Mouse (Mus musculus): ENCODE results near the gene Gm39566. TPM values are rescaled to one million over a fixed set of nuclear protein-coding genes. Genes with fewer than 3 reads are reported as not detected.
A peak's percentile ranks its signal among the peaks of the same experiment; 100 is the strongest.
"Not testable (repeated sequence)": the region's sequence is repeated elsewhere in the genome, so short reads cannot be mapped to it uniquely, and the experiment has no call there.

The Gm39566 gene
- polyA plus RNA-seq (2012; rRNA removed), result not detected in 2 replicates

DNA sequence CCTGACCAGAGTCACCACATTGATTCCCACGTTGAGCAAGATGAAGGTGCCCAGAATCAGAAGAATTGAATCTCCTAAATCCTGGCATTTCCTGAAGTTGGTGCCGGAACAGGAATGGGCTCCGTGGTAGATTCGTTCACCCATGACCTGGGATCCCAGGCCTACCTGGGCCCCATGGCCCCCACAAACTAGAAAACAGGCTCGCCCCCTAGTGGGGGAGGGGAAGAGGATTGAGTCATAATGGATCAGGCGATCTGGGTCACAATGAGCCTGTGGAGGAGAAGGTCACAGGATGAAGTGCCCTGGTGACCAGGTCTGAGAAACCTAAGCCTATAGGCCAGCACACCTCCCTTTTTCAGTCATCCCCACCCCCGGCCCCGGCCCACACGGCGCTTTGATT is at the start of gene Gm39566:
TSS of gene Gm39566 (minus strand) at position 144 of the 400 bp plus-strand sequence.
- no peak for DNase-seq (ENCODE audit: extremely low spot score in 1 of 2, low spot score in 1 of 2)

DNA sequence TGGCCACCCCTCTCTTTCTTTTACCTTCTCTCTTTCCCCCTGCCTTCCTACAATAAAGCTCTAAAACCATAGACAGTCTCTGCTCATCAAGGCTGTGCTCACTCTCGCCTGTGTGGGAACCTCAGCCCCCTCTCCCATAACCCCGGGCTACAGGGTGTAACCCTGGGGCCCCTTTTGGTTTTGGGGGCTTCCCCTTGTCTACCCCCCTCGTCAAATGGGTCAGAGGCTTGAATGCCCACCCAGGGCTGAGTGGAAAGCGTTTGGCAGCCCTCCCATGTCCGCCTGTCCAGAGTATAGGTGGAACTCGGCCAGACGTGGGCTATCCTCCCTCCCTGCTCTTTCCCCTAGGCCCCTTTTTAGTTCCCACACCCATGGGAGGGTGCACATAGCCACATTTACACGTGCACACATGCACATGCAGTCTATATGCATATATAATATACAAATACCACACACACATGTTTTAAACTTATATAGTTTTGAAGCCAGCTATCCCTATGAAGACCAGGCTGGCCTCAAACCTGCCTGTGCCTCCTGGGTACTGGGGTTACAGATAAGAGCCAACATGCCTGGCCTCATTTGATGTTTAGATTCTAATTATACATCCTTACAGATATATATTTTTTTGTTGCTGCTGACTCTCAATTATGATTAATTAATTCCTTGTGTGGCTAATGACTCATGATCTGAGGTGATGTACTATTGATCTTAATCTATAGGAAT is 49.2 kb upstream of the Gm39566 start:
- DNase-seq (ENCODE audit: extremely low spot score in 1 of 2, low spot score in 1 of 2), result no peak

DNA sequence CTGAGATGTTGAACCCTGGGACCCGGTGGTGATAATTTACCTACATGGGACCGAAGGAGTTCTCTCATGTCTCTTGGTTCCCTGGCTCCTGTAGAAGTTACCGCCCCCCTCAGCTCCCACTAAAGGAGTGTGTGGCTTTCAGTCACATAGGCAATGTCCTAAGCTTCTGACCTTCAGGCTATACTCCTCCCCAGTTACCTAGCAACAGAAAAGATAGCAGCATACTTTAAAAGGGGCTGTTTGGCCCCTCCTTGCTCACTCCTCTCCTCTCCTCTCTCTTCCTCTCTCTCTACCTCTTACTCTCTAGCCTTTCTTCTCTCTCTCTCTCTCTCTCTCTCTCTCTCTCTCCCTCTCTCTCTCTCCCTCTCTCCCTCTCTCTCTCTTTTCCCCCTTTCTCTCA is 48.6 kb upstream of the Gm39566 start:
- not testable (repeated sequence) for DNase-seq (ENCODE audit: extremely low spot score in 1 of 2, low spot score in 1 of 2)

DNA sequence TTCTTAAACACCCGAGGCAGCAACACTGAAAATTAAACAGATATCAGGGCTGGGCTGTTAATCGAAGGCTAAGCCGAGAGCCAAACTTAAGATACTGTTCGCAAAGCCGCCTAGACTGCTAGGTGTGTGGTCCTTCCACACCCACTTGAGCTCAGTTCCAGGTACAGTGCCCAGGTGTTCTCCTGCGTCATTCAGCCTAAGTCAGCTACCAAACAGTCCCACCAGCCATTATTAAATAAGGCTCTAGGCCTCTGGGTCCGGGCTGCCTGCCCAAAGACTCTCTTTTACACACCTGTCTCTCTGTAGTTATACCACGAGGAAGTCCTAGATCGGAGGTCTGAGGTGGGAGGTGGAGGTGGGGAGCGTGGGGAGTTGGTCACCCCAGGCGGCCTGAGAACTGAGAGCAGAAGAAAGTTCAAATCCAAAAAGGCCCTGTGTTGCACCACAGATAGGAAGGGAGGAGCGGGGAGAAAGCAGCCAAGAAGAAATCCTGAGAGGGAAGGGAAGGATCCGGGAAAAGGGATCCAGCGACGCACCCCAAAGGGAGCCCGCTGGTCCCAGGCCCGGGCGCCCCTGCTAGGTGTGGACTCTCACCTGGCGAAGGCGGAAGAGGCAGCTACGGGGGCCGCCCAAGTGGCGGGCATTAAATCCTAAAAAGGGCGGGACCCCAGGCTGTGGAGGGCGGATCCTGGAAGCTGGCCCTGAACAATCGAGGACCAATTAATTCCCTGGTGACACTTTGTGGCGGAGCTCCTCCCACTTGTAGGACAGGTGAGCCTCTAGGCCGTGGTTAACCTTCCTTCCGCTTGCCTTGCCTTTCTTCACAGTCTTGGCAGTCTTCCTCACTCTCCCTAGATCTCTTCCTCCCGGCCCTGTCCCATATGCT is 43.3 kb upstream of the Gm39566 start, which contains the start of gene Tnk1:
TSS of gene Tnk1 (minus strand) at position 618 of the 886 bp plus-strand sequence.
- no peak for DNase-seq (ENCODE audit: extremely low spot score in 1 of 2, low spot score in 1 of 2)

DNA sequence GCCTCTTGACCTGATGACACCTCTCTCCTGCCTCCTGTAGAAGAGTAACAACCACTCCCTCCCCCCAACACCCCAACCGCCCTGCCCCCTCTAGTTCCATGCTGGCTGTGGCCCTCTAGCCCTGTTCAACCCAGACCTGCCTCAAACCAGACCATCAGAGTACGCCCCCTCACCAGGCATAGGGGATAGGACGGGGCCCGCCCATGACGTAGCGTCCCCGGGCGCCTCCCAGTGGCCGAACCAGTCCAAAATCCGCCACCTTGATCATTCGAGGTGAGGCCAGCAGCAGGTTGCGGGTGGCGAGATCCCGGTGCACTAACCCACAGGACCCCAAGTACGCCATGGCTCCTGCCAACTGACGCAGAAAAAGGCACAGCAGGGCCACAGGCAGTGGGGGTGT is 40.2 kb upstream of the Gm39566 start:
- DNase-seq (ENCODE audit: extremely low spot score in 1 of 2, low spot score in 1 of 2), result no peak

DNA sequence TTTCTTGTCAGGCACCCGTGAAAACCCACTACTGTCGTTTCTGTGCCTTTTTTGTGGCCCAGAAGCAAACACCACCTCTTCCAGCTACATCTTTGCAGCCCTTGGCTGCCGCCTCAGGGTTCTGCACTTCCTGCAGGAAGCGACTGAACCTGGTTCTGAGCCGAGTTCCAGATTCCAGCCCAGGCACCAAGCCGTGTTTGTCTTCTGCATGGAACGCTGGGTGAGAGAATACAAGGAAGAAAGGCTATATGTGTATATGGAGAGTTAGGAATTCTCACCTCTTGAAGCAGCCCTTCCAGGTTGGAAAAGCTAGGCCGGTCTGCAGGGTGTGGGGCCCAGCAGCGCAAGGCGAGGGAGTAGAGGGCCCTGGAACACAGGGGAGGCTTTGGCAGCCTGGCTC is 39.6 kb upstream of the Gm39566 start:
- no peak for DNase-seq (ENCODE audit: extremely low spot score in 1 of 2, low spot score in 1 of 2)

DNA sequence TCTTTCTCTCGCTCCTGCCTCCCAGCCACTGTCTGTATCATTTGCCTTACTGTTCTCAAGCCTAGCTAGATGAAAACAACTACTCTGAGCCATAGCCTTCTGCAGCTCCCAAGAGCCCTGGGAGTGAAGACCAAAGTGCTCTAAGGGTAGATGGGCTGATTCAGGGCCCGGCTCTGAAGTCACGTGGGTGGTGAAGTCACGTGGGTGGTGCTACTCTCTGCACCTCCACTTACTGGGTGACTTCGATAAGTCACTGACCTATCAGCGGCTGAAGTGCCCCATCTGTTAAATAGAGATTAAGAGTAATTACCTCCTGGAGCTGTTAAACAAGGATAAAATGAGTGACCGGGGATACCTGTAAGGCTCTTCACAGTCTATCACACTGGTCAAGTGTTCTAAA is 38.9 kb upstream of the Gm39566 start:
- DNase-seq (ENCODE audit: extremely low spot score in 1 of 2, low spot score in 1 of 2), result no peak

DNA sequence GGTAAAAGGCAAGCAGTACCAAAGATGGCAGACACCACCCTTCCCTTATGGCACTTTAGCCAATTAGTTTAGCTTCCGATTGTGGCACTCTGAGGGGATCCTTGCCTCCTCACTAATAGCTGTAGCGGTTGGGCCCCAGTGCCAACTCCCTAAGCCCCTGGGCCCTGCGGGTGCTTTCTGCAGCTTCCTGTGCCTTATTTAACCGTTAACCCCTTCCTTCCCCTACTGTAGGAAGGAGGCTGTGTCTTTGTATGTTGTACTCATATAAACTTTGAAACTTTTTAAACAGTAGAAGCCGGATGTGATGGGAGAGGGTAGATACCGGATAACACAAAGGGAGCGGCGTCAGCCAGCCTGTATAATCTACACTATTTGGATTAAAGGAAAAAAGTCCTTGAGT is 35.7 kb upstream of the Gm39566 start:
- no peak for DNase-seq (ENCODE audit: extremely low spot score in 1 of 2, low spot score in 1 of 2)

DNA sequence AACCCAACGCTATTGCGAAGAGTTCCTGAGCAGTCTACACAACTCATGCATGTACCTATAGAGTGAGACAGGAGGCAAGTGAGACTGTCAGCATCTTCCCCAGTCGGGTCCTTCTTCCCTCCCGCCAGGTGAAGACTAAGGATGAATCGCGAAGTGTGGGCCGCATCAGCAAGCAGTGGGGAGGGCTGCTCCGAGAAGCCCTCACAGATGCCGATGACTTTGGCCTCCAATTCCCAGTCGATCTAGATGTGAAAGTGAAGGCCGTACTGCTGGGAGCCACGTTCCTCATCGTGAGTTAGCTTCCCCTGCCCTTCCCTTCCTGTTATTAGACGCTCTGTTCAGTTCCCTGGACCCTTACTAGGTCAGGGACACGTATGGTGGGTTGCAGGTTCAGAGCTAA is 34.8 kb upstream of the Gm39566 start:
- DNase-seq (ENCODE audit: extremely low spot score in 1 of 2, low spot score in 1 of 2), result no peak

DNA sequence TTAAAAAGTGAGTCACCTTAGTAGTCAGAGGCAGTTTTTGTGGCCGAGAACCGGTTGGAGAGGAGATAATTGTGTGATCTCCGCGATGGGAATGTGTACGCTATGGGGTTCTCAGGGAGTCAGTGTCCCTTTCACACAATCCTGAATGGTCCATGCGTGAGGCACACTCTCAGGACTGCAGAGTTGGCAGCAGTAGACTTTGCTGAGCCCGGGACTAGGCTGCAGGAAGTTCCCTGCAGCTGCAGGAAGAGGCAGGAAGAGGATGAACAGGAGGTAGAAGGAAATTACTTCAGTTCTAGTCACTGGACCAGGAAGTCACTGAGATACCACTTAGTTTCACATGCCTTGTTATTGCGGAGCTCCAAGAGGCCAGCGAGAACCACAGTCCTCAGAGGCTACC is 34.0 kb upstream of the Gm39566 start:
- no peak for DNase-seq (ENCODE audit: extremely low spot score in 1 of 2, low spot score in 1 of 2)

DNA sequence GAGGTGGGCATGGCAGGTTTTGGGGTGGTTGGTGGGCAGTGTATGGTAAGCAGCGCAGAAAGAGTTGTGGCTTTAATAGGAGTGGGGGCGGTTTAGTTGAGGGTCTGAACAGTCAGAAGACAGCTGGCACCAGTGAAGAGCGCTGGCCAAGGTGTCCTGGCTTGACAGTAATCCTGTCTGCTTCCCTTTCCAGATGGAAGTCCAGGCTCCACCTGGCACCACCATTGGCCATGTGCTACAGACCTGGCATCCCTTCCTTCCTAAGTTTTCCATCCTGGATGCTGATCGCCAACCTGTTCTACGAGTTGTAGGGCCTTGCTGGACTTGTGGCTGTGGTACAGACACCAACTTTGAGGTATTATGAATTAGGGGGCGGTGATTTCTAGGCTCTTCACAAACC is 32.9 kb upstream of the Gm39566 start:
- DNase-seq (ENCODE audit: extremely low spot score in 1 of 2, low spot score in 1 of 2), result no peak

DNA sequence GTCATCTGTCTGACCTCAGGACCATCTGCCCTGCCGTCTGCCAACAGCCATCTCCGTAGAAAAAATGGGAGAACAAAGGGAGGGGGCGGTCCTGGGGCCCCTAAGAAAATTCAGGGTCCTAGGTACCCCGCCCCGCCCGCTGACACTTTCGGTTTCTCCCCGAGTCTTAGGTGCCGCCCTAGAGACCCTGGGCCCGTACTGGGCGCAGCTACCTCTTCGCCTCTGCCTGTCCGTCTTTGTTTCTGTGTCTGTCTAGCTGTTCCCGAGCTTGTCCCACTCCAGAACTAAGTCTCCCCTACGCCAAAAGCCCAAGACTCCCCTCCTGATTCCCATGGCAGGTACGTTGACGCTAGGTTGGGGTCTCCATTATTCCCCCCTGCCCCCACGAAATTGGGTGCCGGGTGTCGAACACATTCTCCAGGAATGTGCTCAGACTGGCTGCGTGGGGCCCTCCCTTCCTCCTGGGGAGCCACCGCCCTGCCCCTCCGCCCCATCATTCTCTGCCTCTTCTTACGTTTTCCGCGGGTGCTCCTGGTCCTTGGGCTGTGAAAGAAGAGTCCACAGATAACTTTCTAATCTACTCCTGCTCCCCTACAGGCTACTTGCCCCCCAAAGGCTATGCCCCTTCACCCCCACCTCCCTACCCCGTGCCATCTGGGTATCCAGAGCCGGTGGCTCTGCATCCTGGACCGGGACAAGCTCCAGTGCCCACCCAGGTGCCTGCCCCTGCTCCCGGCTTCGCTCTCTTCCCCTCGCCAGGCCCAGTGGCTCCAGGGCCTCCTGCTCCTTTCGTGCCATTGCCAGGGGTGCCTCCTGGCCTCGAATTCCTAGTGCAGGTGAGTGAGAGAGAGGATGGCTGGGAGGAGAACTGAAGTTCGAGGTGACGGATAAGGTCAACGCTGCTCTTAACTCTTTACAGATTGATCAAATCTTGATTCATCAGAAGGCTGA is 31.9 kb upstream of the Gm39566 start:
- no peak for DNase-seq (ENCODE audit: extremely low spot score in 1 of 2, low spot score in 1 of 2)

DNA sequence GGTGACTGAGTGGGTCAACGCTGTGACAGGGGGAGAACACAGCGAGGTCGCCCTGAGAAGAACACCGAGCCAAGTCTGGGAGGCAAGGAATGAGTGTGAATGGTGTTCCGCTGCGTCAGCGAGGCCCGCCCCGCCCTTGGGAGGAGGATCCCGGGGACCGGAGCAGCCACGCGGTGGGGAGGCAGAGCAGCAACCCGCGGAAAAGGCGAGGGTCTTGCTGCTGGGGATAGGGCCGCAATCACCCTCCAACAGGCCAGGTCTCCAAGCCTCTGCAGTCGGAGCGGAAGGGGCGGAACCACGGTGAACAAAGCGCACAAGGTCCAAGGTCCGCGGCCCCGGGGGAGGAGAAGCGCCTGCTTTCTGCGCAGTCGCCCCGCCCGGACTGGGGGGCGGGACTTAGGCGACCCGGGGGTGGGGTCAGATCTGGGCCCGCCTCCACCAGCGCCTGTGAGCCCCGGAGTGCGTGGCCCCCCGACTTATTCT is 31.1 kb upstream of the Gm39566 start, which contains the start of gene Plscr3:
TSS of gene Plscr3 (plus strand) at position 179 of the 483 bp plus-strand sequence.
- DNase-seq (ENCODE audit: extremely low spot score in 1 of 2, low spot score in 1 of 2), result peak; percentile 71 to 82

DNA sequence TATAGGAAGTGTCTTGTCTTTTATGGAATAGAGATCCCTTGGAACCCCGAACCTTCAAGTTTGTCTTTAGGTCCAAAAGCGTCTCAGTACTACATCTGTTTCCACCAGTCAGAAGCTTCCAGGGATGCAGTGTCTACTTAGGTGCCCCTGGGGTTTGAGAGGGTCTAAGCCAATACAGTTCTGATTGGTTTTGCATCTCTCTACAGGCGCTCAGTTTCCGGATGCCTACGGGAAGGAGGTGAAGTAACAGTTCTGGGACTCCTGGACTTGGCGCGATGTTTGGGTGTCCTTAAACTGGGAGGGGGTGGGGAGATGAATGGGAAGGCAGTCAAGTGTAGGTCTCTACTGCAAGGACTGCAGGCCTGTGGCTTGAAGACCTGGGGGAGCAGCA is 23.6 kb upstream of the Gm39566 start:
- peak in 1 of 2 experiments; percentile 37 for DNase-seq (ENCODE audit: extremely low spot score in 1 of 2, low spot score in 1 of 2)

DNA sequence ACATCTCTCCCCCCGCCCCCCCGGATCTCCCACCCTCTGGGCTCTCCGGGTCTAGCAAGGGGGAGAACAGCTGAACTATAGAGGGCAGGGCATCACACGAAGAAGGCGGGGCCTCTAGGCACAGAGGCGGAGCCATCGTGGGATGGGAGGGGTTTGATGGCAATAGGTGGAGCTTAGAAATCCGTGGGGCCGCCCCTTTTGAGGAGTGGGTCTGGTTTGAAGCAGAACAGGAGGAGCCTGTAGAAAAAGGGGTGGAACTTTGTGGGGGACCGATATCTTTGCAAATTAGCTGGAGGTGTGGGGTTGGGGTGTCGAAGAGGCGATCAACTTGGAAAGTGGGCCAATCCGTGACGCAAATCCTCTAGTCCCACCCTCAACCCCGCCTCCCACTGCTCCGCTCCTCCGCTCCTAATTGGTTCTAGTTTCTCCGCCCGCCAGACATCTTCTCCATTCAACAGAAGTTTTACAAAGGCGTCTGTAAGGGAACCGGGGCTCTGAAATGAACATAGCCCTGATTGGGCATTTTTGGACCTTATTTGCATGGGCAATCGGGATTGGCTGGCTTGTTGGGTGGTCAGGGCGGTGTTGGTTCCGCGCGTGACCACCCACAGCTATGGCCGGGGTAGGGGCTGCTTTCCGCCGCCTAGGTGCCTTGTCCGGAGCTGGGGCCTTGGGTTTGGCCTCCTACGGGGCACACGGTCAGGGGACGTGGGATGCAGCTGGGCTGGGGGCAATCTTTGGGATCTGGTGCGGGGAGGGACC is 23.0 kb upstream of the Gm39566 start, which contains the start of gene Tmem256:
TSS of gene Tmem256 (plus strand) at position 563 of the 762 bp plus-strand sequence.
- peak; percentile 98 to 99 for DNase-seq (ENCODE audit: extremely low spot score in 1 of 2, low spot score in 1 of 2)

DNA sequence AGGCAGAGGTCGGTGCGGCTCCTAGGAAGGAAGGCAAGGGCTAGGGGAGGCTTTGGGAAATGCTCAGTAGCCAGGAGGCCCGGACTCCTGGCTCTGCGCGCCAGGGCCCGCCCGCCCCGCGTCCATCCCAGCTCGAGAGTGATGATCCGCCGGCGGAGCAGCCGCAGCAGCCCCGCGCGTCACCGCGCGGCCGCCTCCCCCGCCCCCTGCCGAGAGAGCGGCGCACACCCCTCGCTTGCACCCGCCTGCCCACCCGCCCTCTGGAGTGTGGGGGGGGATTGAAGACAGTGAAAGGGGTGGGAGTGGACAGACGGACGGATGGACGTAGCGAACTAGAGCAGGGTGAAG is 22.5 kb upstream of the Gm39566 start, which contains the start of gene Nlgn2:
TSS of gene Nlgn2 (minus strand) at position 181 of the 348 bp plus-strand sequence.
- DNase-seq (ENCODE audit: extremely low spot score in 1 of 2, low spot score in 1 of 2), result no peak

DNA sequence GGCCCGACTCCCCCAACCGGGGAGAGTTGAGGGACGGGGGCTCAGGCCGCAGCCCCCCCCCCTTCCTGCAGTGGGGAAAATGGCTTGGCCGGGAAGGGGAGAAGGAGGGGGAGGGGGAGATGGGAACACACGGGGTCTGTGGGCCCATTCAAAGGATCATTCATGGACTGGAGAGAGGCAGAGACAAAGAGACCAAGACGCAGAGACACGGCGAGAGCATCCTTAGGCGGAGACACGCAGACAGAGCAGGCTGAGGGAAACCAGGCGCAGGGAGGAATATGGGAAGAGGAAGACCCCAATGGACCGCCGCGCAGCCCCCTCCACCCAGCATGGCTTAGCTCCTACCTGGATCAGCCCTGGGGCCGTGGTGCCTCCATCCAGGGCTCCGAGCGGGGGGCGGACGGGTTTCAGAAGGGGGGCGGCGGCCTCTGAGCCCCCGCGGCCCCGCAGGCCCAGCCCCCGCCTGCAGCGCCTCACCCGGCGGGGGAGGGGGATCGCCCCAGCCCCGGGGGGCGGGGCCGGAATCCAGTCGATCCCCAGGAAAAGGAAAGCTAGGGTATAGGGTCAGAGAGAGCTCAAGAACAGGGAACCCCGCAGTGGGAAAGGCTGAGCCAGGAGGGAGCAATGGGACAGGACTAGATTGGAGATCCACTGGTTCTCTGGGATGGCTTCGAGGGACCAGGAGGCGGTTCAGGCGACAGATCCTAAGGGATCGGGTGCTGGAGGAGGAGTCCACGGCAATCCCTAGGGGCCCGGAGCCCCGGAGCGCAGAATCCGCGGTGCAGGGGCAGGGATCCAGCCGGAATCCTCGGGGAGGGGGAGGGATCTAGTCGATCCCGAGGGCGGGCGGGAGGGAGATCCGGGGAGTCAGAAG is 21.8 kb upstream of the Gm39566 start:
- DNase-seq (ENCODE audit: extremely low spot score in 1 of 2, low spot score in 1 of 2), result peak in 1 of 2 experiments; percentile 41

DNA sequence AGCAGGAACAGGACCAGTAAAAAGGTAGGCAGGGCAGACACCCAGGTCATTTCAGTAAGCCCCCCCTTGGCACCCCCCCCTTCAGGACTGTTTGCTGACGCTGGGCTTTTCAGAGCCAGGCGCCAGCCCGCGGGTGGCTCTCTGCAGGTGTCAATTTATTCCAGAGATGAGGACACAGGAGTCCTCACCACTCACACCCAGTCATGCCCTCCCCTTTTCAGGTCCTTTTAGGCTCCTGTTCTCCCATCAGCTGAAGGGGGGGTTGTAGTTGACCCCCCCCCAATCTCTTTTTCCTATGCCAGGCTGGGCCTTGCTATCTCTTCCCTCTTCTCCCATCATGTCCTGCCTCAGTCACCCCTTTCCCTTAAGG is 20.9 kb upstream of the Gm39566 start:
- no peak for DNase-seq (ENCODE audit: extremely low spot score in 1 of 2, low spot score in 1 of 2)
